Mouse (Mus musculus) erythroid progenitor cell, adult 5-6 weeks (primary cell): ENCODE results near the gene Ak1. TPM values are rescaled to one million over a fixed set of nuclear protein-coding genes. Genes with fewer than 3 reads are reported as not detected.

Experiments
- ATAC-seq: replicated peaks from 2 replicates; pipeline ENCODE4 v1.8.0; 2016; ENCODE audit warnings: moderate number of reproducible peaks, mild to moderate bottlenecking, moderate TSS enrichment, inconsistent platforms; ENCODE audit not compliant: poor library complexity, low FRiP score, severe bottlenecking
- total RNA-seq, 2 experiments: library from RNA; stranded (forward) in 1 of 2; stranded (reverse) in 1 of 2; fragments of 150-400 nt in 1 of 2; fragments of 186-747, 209-891 nt in 1 of 2; gene quantifications; 2 replicates each; pipeline versions ENCODE4 v1.2.3 to v1.2.4; 2015 to 2017; ENCODE audit warnings: low replicate concordance in 2 of 2

The Ak1 gene
- total RNA-seq, 2 experiments from 2014 or later = 0.84 TPM; not detected in 1

DNA sequence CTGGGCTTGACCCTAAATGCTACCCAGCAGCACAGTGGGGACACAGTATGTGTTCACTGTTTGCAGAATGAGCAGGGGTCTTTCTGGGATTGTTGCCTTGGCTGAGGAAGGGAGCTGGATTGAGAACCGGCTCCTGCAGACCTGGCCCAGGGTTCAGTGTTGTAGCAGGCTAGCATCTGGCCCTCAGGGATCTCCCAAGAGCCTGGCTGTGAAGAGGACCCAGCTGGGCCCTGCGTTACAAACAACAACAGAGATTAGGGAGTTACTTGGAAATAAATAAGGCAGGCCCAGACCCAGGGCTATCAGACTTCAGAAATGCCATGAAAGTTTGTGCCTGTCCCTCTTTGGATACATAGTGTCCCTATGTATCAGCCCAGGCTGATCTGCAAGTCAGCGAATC, 24.1 kb downstream of the Ak1 start:
- peak; percentile 20; the same call in 1 of the 2 replicates for ATAC-seq

DNA sequence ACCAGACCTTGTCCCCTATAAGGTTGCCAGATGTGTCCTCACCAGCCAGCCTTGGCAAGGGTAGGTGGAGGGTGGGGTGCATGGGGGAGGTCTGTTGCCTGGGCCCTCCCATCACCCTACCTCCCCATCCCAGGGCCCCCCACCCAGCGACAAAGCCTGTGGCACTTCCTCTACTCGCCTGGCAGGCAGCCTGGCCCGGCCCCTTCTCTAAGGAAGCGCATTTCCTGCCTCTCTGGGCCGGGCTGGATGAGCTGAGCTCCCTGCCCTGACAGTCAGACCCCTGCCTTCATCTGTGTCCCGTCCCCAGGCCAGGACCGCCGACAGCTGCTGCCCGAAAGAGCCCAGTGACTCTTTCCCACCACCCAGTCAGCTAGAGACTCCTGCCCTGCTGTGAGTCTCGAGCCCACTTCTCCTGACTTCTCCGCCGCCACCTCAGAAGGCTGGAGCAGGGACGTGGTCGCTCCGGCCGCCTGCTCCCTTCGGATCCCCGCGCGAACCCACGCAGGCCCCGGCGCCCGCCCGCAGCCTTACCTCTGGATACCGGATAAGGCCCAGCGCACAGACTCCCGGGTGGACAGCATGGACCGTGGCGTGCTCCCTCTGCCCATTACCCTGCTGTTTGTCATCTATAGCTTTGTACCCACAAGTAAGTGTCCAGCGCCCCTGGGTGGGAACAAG, 25.0 kb downstream of the Ak1 start, which contains the start of gene Eng:
Gene Eng (plus strand): TSS at position 217 of the 678 bp plus-strand sequence.
- peak; percentile 66; the same call in 1 of the 2 replicates for ATAC-seq

DNA sequence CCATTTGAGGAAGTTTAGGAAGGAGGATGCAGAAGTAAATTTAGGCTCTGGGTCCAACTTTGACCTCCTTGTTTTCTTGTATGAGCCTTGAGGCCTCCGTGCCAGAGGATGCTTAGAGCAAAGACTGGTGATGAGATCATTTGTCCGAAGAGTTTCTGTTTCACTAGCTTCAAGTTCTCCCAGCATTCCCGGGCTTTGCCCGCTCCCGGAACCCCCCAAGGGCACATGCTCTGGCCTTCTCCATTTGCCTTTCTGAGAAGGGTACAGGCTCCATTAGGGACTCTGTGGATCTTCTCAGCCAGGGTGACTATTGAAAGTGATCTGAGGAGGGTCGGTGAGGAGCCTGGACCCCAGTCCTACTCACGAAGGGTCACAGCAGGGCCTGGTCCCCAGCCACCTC, 25.8 kb downstream of the Ak1 start:
- no peak for ATAC-seq

DNA sequence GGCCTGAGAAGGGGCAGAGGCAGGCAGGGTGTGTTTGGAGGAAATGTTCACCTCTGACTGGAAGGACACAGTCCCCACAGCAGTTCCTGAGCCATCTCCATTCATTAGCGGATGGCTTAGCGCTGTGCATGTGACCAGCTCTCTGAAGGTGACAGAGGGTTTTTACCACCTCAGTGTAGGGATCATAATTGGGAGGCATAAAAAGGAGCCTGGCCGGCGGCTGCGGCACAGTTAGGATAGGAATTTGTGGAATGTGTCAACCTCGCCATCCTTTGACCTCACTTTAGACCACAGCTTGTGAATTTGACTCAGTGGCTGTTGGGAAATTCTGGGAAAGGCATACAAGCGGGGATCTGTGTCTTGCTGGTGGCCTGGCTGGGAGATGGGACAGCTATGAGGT, 32.2 kb downstream of the Ak1 start:
- no peak for ATAC-seq

DNA sequence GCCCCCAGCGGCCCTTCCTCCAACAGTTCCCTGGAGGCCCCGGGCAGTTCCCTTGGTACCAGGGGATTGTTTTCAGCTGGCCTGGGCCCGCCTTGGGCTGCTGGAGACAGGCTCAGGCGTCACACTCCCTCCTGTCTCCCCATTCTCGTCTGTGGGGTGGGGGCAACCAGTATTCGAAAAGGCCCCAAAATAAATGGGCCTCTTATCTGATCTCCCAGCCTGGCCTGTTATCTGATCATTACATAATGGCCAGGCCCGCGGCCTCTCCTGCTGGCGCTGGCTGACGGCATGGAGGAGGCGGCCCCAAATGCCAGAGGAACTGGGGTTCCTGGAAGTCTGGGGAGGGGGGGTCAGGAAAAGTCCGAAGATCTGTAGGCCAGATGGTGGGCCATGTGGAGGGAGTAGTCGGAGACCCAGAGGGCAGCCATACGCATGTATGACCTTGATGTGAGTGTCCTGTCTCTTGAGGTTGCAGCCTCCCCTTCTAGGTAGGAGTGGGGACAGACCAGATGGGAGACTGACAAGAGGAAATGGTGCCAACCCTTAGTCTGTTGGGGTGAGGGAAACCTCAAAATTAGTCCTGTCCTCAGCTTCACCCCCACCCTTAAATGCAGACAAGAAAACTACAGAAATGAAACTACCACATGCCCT, 33.3 kb downstream of the Ak1 start:
- no peak for ATAC-seq

DNA sequence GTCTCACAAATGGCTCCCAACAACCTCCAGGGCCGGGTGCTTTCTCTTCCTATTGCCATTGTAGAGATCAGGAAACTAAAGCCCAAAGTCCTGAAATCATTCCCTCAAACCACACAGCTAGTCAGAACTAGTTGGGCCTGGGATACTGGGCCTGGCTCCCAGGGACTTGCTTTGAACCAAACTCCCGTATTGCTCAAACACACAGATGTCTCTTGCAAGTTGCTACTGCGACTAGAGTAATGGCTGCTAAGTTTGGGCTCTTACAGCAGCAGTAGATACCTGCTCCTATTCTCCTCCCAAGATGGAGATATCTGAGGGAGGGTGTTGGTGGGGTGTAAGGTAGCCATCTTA, 33.8 kb downstream of the Ak1 start:
- ATAC-seq = no peak

DNA sequence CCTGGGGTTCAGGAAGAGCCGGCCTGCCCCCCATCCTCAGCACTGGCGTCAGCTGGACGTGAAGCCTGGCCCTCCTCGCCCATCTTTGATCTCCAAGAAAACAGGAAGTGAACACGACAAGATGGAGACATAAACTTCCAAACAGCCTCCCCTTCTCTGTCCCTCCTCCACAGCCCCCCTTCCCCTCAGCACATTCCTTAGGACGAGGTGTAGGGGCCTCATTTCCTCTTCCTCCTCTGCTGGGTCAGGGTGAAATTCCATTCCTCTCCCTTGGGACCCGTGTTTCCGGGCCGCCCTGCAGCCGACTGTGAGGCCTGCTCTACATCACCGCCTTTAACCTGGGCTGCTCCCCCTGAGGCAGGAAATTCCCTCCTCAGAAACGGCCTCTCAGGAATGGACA, 34.3 kb downstream of the Ak1 start:
- ATAC-seq = no peak

DNA sequence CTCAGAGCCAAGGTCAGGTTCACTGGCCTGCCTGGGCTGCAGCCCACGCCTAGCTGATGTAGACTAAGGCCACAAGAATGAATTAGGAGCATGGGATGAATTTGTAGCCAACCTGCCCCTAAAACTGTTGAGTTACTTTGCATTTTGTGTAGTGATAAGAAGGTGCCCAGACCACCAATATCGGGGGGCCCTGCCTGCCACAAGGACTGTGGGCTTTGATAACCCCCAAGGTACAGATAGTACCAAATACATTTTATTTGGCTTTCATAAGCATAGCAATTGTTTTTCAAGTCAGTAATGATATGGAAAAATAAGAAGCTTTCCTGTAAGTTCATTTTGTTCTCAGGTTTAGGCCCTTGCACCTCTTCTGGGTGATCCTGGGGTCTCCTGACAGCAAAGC, 37.3 kb downstream of the Ak1 start:
- no peak for ATAC-seq

DNA sequence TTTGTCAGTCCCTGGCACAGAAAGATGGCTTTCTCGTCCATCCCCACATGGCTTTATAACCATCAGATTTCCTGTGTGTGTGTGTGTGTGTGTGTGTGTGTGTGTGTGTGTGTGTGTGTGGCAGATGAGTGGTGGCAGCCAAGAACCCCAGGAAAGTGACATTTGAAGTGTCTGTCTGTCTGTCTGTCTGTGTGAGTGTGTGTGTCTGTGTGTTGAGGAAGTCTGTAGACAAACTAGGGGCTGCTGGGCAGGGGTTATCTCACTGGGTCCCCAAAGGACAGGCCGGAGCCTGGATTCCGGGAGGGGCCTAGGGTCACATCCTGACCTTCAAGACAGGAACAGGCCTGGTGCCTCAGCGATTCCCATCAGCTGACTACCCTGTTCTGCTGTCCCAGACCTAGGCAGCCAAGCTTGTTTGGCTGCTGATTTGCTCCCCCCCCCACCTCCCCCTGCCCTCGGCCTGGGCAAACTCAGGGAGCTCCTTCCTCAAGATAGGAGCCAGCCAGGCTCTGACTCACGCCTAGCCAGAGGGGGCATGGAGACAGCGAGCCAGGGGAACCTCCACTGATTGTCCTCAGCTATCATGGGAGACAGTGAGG, 40.0 kb downstream of the Ak1 start:
- no peak for ATAC-seq

DNA sequence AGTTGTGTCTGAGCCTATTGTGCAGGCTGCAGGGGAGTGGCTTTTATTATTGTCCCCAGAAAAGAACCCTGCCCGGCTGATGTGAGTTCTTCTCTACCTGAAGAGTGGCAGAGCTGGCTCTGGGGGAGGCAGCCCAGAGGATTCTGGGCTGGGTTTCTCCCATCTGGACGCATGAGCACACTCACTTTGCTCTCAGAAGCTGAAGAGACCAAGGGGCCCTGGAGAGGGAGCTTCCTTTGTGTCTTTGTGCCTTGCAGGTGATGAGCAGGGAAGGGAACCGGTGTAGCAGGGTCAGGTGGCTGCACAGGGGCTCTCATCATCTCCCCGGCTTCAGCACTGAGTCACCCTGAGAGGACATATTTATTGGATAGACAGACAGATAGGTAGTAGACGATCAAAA, 40.7 kb downstream of the Ak1 start:
- no peak for ATAC-seq

DNA sequence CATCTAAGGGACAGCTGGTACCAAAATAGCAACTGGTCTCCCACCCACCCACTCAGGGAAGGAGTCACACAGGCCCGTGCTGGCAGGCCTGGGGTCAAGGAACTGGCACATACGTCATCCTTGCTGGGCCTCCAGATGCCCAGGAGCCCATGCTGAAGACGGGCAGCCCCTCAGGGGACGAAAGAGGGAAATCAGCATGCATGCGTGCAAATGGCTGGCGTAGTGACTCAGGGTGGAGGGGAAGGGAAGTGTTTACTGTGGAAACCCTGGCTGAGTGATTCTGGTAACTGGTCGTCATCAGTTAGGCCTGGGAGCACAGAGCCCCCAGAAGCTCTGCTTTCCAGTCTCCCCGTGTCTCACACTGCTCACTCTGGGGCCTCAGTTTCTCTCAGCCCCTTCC, 43.8 kb downstream of the Ak1 start:
- ATAC-seq = no peak

DNA sequence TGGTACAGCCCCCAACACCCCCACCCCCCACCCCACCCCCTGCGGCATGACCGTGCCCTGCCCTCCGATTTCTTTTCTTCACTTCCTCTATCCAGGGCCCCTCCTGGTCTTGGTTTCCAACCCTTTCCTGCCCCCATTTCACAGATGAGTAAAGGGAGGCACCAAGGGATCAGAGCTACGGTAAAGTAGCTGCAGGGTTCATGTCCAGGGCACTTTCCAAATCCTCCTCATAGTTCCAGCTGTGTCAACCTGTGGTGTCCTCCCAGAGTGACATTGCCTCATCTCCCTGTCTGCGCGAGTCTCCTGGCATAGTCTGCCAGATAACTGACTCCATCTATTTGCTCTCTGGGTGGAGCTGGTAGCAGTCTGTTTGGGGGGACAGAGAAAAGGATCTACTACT, 44.3 kb downstream of the Ak1 start:
- no peak for ATAC-seq

DNA sequence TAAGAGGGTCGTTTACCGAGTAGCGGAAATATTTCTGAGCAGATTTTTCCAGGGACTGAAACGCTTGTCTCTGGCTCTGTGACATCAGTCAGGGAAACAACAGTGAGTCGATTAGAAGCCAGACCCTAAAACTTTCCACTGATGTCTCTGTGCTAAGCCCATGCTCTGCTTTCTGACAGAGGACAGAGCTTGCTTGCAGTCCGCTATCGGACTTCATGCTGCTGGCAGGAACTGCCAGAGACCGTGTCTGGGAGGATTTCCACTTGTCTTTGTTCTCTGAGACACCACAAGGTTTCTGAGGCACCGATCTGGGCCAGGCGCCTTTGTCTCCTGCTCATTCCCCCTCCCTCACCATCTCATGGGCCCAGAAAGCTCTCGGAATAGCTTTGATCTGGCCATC, 46.2 kb downstream of the Ak1 start:
- no peak for ATAC-seq

DNA sequence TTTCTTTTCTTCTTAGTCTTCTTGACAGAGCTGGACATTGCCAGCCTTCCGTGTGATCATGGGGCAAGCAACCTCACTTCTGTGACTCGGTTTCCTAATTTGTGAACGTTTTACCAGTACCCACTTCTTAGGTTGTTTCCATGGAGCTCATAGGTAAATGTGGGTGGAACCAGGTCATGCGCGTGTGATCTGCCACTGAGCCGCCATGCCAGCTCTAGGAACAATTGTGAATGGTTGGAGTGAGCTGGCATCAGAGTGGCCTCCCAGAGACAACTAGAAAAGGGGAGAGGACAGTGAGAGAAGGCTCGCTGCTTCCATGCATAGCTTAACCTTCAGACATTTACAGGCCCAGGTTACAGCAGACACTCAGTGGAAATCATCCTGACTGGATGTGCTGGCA, 46.6 kb downstream of the Ak1 start:
- ATAC-seq = no peak

DNA sequence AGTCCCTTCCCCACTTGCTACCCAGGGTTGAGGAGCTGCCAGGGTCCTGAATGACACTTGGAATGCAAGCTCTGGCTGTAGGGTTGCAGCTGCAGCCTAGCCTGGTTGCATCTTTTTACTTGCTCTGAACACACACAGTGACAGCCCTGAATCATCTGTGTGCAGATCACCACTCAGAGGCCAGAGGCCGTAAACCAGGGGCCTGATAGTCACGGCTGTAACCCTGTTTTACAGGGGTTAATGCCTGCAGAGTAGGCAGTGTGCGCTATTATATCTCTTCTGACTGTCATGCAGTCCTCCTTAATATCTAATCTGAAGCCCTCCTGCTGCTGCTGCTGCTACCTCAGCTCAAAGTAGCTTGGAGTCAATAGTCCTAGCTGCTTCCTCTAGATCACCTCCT, 48.3 kb downstream of the Ak1 start:
- no peak for ATAC-seq

DNA sequence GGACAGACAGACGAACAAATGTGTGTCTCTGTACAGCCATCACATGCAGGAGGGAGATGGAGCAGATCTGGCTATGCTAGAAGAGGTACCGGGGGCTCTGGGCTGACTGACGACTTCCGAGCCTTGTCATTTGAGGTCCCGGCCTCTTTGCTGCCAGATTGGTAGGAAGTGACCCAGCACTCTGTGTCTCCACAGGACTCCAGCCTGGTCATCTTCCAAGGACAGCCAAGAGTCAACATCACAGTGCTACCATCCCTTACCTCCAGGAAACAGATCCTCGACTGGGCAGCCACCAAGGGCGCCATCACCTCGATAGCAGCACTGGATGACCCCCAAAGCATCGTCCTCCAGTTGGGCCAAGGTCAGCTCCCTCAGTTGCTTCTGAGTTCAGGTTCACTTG, 49.6 kb downstream of the Ak1 start:
- no peak for ATAC-seq

DNA sequence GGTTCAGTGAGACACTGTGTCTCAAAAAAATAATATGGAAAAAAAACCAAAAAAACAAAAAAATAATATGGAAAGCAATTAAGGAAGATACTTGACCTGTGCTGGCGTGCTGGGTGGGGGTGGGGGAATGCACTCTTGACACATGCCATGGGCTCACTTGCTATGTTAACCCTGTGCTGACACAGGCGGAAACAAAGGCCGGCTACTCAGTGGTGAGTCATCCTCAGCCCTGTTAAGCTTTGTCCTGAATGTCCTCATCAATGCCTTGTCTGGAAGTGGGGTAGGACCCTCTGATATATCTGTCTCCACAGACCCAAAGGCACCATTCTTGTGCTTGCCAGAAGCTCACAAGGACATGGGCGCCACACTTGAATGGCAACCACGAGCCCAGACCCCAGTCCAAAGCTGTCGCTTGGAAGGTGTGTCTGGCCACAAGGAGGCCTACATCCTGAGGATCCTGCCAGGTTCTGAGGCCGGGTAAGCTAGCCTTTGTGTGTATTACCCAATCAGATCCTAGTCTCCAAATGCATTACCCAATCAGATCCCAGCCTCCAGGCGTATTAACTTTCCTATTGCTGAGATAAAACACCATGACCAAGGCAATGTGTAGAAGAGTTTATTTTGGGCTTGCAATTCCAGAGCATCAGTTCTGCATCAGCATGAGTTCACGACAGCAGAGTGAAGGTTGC, 50.5 kb downstream of the Ak1 start:
- ATAC-seq = no peak

DNA sequence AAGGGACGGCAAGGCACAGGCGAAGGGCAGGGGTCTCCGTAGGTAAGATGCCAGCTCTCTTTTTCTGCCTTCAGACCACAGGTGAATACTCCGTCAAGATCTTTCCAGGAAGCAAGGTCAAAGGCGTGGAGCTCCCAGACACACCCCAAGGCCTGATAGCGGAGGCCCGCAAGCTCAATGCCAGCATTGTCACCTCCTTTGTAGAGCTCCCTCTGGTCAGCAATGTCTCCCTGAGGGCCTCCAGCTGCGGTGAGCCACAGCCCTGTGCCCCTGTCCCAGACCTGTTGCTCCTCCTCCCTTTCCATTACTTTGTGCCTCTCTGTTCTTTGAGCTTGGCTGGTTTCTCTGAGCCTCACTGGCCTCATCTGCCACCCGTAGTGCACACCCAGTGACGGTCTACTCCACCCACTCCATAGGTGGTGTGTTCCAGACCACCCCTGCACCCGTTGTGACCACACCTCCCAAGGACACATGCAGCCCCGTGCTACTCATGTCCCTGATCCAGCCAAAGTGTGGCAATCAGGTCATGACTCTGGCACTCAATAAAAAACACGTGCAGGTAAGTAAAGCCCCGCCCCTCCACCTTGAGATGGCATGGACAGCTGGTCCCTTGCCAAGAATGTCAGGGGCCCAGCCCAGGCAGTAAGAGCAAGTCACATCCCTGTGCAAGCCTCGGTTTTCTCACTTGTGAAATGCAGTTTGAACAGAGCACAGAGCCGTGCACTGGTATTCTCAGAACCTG, 51.8 kb downstream of the Ak1 start:
- ATAC-seq = no peak

DNA sequence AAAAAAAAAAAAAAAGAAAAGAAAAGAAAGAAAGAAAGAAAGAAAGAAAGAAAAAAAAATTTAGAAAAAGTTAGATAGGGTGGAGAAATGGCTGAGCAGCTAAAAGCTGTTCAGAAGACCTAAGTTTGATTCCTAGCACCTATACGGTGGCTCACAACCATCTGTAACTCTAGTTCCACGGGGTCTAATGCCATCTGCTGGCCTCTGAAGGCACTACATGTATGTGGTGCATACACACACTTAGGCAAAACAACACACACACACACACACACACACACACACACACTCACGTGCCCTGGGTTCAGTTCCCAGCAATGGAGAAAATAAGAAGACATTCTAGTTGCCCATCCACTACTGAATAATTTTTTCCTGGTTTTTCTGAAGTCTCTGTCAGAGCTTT, 55.3 kb downstream of the Ak1 start:
- no peak for ATAC-seq

DNA sequence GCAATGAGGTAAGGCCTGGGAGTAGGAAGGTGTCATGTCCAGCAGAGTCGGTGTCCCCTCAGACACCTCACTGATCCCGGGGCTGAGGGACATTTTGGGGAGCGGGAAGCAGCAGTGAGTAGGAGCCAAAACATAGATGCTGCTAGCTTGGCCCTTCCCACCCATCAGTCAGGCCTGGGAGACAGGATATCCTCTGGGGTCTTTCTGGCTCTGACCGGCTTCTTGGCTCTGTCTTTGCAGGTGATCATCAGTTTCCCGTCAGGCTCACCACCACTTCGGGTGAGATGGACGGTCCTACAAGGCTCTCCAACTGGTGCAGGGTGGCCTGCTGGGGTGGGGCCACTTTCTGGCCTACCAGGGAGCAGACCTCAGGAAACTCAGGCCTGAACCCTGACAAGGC, 56.1 kb downstream of the Ak1 start:
- no peak for ATAC-seq
